In the genomic region with DNA sequence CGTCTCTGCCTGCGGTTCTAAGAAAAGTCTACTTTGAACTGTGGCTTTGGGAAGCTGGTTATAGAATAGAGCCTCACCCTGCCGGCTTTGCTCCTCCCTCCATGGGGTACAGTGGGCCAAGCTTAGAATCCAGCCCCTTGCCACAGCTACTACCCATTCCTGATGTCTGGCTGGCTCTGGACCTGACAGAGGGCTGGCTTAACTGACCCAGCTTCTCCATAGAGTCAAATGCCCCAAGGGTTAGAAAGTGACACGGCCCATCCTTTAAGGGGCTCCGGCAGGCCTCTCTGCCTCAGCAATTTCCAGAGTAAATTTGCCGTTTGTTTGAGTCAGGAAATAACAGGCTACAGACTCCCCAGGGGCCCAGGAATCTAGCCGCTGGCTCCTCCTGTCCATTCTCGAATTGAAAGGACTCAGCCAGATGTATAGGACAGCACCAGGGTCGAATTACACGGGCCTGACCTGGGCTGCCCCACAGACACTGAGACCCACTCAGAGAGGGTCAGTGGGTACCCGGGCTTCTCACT, we compare ENCODE assay signal across 10 mouse cellular contexts. TPM values are rescaled to one million over a fixed set of nuclear protein-coding genes. Genes with fewer than 3 reads are reported as not detected.
A peak's percentile ranks its signal among the peaks of the same experiment; 100 is the strongest.
DNase-seq lines count a peak whose midpoint lies in the region; ATAC-seq and TF ChIP-seq lines count a peak whose summit lies in the region.
"Had no signal": no experiment of that assay in that cellular context is flagged by ENCODE, and none has a peak within 500 bp of the region (broad histone marks: within the 10 kb centered on the region; RNA-seq: fewer than 3 reads in every experiment).

No protein-coding gene starts in this region.

- no peak overlapping the region for H3K9ac ChIP-seq in kidney, postnatal 0 days (ENCODE audit: low read depth, low read length)
- H3K9ac ChIP-seq in forebrain, postnatal 0 days, result no peak overlapping the region
- no peak overlapping the region for H3K9ac ChIP-seq in midbrain, embryonic 16.5 days (ENCODE audit: low read depth, low read length)

- H3K4me3 ChIP-seq in kidney, postnatal 0 days (replicated peaks; ENCODE audit: low read depth, low read length), result no peak overlapping the region
- H3K4me3 ChIP-seq in embryonic facial prominence, embryonic 10.5 days, result peak overlapping the region; percentile 29
- H3K4me3 ChIP-seq in forebrain, postnatal 0 days (ENCODE audit: low read depth, low read length), result no peak overlapping the region
- no peak overlapping the region for H3K4me3 ChIP-seq in midbrain, embryonic 16.5 days (ENCODE audit: low read depth, low read length)
- H3K4me3 ChIP-seq: heart, adult 2 months had no signal

- no peaks in the 10 kb centered on the region for H3K9me3 ChIP-seq in kidney, postnatal 0 days (replicated peaks; ENCODE audit: low read length)
- H3K9me3 ChIP-seq in embryonic facial prominence, embryonic 10.5 days, result peaks cover 3% of the 10 kb centered on the region; the same call in 1 of the 2 replicates
- H3K9me3 ChIP-seq in forebrain, postnatal 0 days (ENCODE audit: low read length), result no peaks in the 10 kb centered on the region
- H3K9me3 ChIP-seq in midbrain, embryonic 16.5 days (replicated peaks; ENCODE audit: control insufficient read depth, low read length, poor library complexity, severe bottlenecking), result no peaks in the 10 kb centered on the region

- intact Hi-C loops in left cerebral cortex, postnatal 10 days (cut with DNase I), result no loop called here

- no peak for TF ChIP-seq CTCF in kidney, postnatal 0 days (IDR thresholded peaks at IDR 0.05; ENCODE audit: low read depth)
- TF ChIP-seq CTCF in forebrain, postnatal 0 days (IDR thresholded peaks at IDR 0.05; ENCODE audit: low read depth), result no peak

- 12% methylated on average over 11 of the region's 11 CpGs for WGBS in kidney, postnatal 0 days
- 1% methylated on average over 11 of the region's 11 CpGs for WGBS in embryonic facial prominence, embryonic 10.5 days
- 7% methylated on average over 11 of the region's 11 CpGs for WGBS in forebrain, postnatal 0 days
- WGBS in midbrain, embryonic 16.5 days, result 1% methylated on average over 11 of the region's 11 CpGs

- no peak for ATAC-seq in kidney, postnatal 0 days (replicated peaks; ENCODE audit: low FRiP score, low read depth)
- ATAC-seq in forebrain, postnatal 0 days, result peak; percentile 21; the same call in 1 of the 2 replicates
- no peak for ATAC-seq in midbrain, embryonic 16.5 days
- ATAC-seq: Patski had no signal

- no peaks in the 10 kb centered on the region for H3K27me3 ChIP-seq in kidney, postnatal 0 days (ENCODE audit: insufficient read depth, low read length)
- no peaks in the 10 kb centered on the region for H3K27me3 ChIP-seq in embryonic facial prominence, embryonic 10.5 days (replicated peaks; ENCODE audit: low read depth, poor library complexity, severe bottlenecking)
- no peaks in the 10 kb centered on the region for H3K27me3 ChIP-seq in forebrain, postnatal 0 days (ENCODE audit: insufficient read depth, low read length)
- no peaks in the 10 kb centered on the region for H3K27me3 ChIP-seq in midbrain, embryonic 16.5 days (ENCODE audit: control insufficient read depth, insufficient read depth, low read depth, low read length)
- H3K27me3 ChIP-seq: Patski had no signal

- no peak for DNase-seq in kidney, postnatal 0 days (ENCODE audit: low spot score)
- DNase-seq in kidney, postnatal 36 days, result no peak
- DNase-seq in embryonic facial prominence, embryonic 10.5 days (ENCODE audit: low spot score), result peak; percentile 74
- no peak for DNase-seq in forebrain, postnatal 0 days
- DNase-seq in spleen, adult 18-20 months, result no peak
- no peak for DNase-seq in left cerebral cortex, postnatal 10 days (ENCODE audit: extremely low spot score in 1 of 2, low spot score in 2 of 2)
- no peak for DNase-seq in left cerebral cortex, adult 9 months (ENCODE audit: low spot score in 2 of 2)

- H3K27ac ChIP-seq in kidney, postnatal 0 days, result peak overlapping the region; percentile 27; the same call in 1 of the 2 replicates
- peak overlapping the region; percentile 83 for H3K27ac ChIP-seq in embryonic facial prominence, embryonic 10.5 days (replicated peaks)
- H3K27ac ChIP-seq in forebrain, postnatal 0 days (ENCODE audit: low read depth, low read length), result peak overlapping the region; percentile 0; the same call in 1 of the 2 replicates
- peak overlapping the region; percentile 47; the same call in 1 of the 2 replicates for H3K27ac ChIP-seq in midbrain, embryonic 16.5 days (ENCODE audit: low read length)
- H3K27ac ChIP-seq: heart, adult 2 months had no signal

- peak overlapping the region; percentile 11; the same call in 1 of the 2 replicates for H3K4me2 ChIP-seq in kidney, postnatal 0 days (ENCODE audit: low read length)
- peak overlapping the region; percentile 15; the same call in 1 of the 2 replicates for H3K4me2 ChIP-seq in forebrain, postnatal 0 days (ENCODE audit: low read depth)
- no peak overlapping the region for H3K4me2 ChIP-seq in midbrain, embryonic 16.5 days (ENCODE audit: low read length)

- H3K4me1 ChIP-seq in kidney, postnatal 0 days (replicated peaks; ENCODE audit: insufficient read depth, low read length), result peaks cover 18% of the 10 kb centered on the region; the same call in 1 of the 2 replicates
- peaks cover 61% of the 10 kb centered on the region for H3K4me1 ChIP-seq in embryonic facial prominence, embryonic 10.5 days
- peaks cover 7% of the 10 kb centered on the region for H3K4me1 ChIP-seq in forebrain, postnatal 0 days (ENCODE audit: insufficient read depth)
- H3K4me1 ChIP-seq in midbrain, embryonic 16.5 days (ENCODE audit: control insufficient read depth, insufficient read depth, low read length), result peaks cover 13% of the 10 kb centered on the region; the same call in 1 of the 2 replicates

- H3K36me3 ChIP-seq in kidney, postnatal 0 days (ENCODE audit: insufficient read depth, low read length), result no peaks in the 10 kb centered on the region
- H3K36me3 ChIP-seq in embryonic facial prominence, embryonic 10.5 days (replicated peaks), result no peaks in the 10 kb centered on the region
- H3K36me3 ChIP-seq in forebrain, postnatal 0 days (ENCODE audit: insufficient read depth), result no peaks in the 10 kb centered on the region
- H3K36me3 ChIP-seq in midbrain, embryonic 16.5 days (ENCODE audit: control insufficient read depth, insufficient read depth, low read length), result no peaks in the 10 kb centered on the region

RNA-seq across cellular contexts. Expression of a gene that starts 24.5 kb away (rescaled TPM):
- 0.13 TPM in 1 of 2 replicates, not detected in the other for polyA plus RNA-seq in kidney, postnatal 0 days (2015; fragmentation: Nextera tagmentation; extraction: Ambion mirVana)
- polyA plus RNA-seq in embryonic facial prominence, embryonic 10.5 days (2016; fragmentation: Nextera tagmentation; extraction: Ambion mirVana), result 0.18 TPM in 1 of 2 replicates, not detected in the other
- not detected in 2 replicates for total RNA-seq in forebrain, postnatal 0 days (2014; rRNA removed)
- polyA plus RNA-seq in forebrain, postnatal 0 days (2015; fragmentation: Nextera tagmentation; extraction: Ambion mirVana), result not detected in 2 replicates
- not detected in 2 replicates for polyA plus RNA-seq in midbrain, embryonic 16.5 days (2015; fragmentation: Nextera tagmentation; extraction: Ambion mirVana)
- not detected for total RNA-seq in left cerebral cortex, postnatal 10 days (2021)
- total RNA-seq: heart, adult 2 months had no signal
- polyA plus RNA-seq: heart, adult 2 months had no signal

RNA-seq across cellular contexts. Expression of a gene that starts 27.5 kb away (rescaled TPM):
- polyA plus RNA-seq in kidney, postnatal 0 days (2015; fragmentation: Nextera tagmentation; extraction: Ambion mirVana), result 0.78 and 0.96 TPM in 2 replicates
- 10.0 and 17.0 TPM in 2 replicates for polyA plus RNA-seq in embryonic facial prominence, embryonic 10.5 days (2016; fragmentation: Nextera tagmentation; extraction: Ambion mirVana)
- total RNA-seq in forebrain, postnatal 0 days (2014; rRNA removed), result 28.2 and 29.1 TPM in 2 replicates
- polyA plus RNA-seq in forebrain, postnatal 0 days (2015; fragmentation: Nextera tagmentation; extraction: Ambion mirVana), result 12.0 and 20.1 TPM in 2 replicates
- 19.6 and 20.6 TPM in 2 replicates for polyA plus RNA-seq in midbrain, embryonic 16.5 days (2015; fragmentation: Nextera tagmentation; extraction: Ambion mirVana)
- 10 to 100 TPM; 22.6 to 26.4 TPM for total RNA-seq in left cerebral cortex, postnatal 10 days (2021)
- total RNA-seq: heart, adult 2 months had no signal

RNA-seq across cellular contexts. Expression of a gene that starts 27.7 kb away (rescaled TPM):
- polyA plus RNA-seq in kidney, postnatal 0 days (2015; fragmentation: Nextera tagmentation; extraction: Ambion mirVana), result 118 and 131 TPM in 2 replicates
- polyA plus RNA-seq in embryonic facial prominence, embryonic 10.5 days (2016; fragmentation: Nextera tagmentation; extraction: Ambion mirVana), result 62.2 and 62.5 TPM in 2 replicates
- total RNA-seq in forebrain, postnatal 0 days (2014; rRNA removed), result 4.4 and 7.9 TPM in 2 replicates
- 5.5 and 5.8 TPM in 2 replicates for polyA plus RNA-seq in forebrain, postnatal 0 days (2015; fragmentation: Nextera tagmentation; extraction: Ambion mirVana)
- 5.4 and 7.4 TPM in 2 replicates for polyA plus RNA-seq in midbrain, embryonic 16.5 days (2015; fragmentation: Nextera tagmentation; extraction: Ambion mirVana)
- total RNA-seq in left cerebral cortex, postnatal 10 days (2021), result 1 to 10 TPM; 4.1 to 4.4 TPM

RNA-seq across cellular contexts. Expression of a gene that starts 58.1 kb away (rescaled TPM):
- polyA plus RNA-seq in kidney, postnatal 0 days (2015; fragmentation: Nextera tagmentation; extraction: Ambion mirVana), result 0.06 and 0.11 TPM in 2 replicates
- 1.3 and 2.0 TPM in 2 replicates for polyA plus RNA-seq in embryonic facial prominence, embryonic 10.5 days (2016; fragmentation: Nextera tagmentation; extraction: Ambion mirVana)
- total RNA-seq in forebrain, postnatal 0 days (2014; rRNA removed), result 3.2 TPM in 2 replicates
- 0.57 and 0.79 TPM in 2 replicates for polyA plus RNA-seq in forebrain, postnatal 0 days (2015; fragmentation: Nextera tagmentation; extraction: Ambion mirVana)
- polyA plus RNA-seq in midbrain, embryonic 16.5 days (2015; fragmentation: Nextera tagmentation; extraction: Ambion mirVana), result 0.47 and 0.67 TPM in 2 replicates
- total RNA-seq in left cerebral cortex, postnatal 10 days (2021), result 1 to 10 TPM; 4.0 to 8.7 TPM

Comparison
In these comparisons a context has a peak if more than half of its experiments do, and no peak if none do; other contexts are left out.
1. H3K27ac ChIP-seq: peak in every context shown above with its lines; median percentile 83 in embryonic facial prominence, embryonic 10.5 days; 47 in midbrain, embryonic 16.5 days; 27 in kidney, postnatal 0 days; 0 in forebrain, postnatal 0 days.